Mouse (Mus musculus) brown adipose tissue, adult 24 weeks (tissue): ENCODE results near the gene Pbx4. TPM values are rescaled to one million over a fixed set of nuclear protein-coding genes. Genes with fewer than 3 reads are reported as not detected.

Source experiments
- H3K27ac ChIP-seq: fragments of 200-500 bp; replicated peaks from 2 replicates; pipeline ENCODE4 v1.5.1; 2012; ENCODE audit warnings: low read depth, mild to moderate bottlenecking, low read length
- H3K4me1 ChIP-seq: fragments of 200-500 bp; 2 replicates; pipeline ENCODE4 v1.6.1; 2012; ENCODE audit warnings: low read length, mixed read lengths; ENCODE audit not compliant: control insufficient read depth, insufficient read depth, insufficient read length
- H3K4me3 ChIP-seq: fragments of 200-500 bp; 2 replicates; pipeline ENCODE4 v1.5.1; 2012; ENCODE audit warnings: low read depth, mild to moderate bottlenecking, low read length, moderate library complexity; ENCODE audit not compliant: insufficient read depth
- polyA plus RNA-seq: library from polyadenylated mRNA; stranded (reverse); fragments of >200 nt; gene quantifications from 2 replicates; pipeline ENCODE4 v1.2.4, GENCODE M21; 2012; ENCODE audit not compliant: missing spikeins, insufficient read depth, insufficient read length

Gene Pbx4
- polyA plus RNA-seq, 1 experiment, result not detected

DNA sequence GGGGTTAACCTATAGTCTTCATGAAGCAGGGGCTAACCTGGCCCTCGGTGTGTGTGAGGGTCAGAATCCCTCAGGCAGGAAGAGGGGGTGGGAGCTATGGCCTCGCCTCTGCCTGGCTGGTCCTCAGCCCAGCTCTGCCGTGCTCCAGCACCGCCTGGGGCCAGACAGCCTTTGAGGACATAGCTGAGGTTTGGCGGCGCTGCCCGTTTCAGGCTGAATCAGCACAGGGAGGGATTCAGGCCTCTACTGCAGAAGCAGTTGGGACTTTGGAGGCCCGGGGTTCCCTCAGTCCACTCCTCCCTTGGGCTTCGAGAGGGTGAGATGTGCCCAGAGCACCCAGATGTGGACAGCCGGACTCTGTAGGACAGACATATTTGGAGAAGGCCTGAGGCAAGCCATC is 43.8 kb downstream of the Pbx4 start:
- Histone ChIP-seq H3K4me1 (no peaks in the 10 kb centered on the region), H3K4me3 (no peak overlapping the region), H3K27ac (no peak overlapping the region)

DNA sequence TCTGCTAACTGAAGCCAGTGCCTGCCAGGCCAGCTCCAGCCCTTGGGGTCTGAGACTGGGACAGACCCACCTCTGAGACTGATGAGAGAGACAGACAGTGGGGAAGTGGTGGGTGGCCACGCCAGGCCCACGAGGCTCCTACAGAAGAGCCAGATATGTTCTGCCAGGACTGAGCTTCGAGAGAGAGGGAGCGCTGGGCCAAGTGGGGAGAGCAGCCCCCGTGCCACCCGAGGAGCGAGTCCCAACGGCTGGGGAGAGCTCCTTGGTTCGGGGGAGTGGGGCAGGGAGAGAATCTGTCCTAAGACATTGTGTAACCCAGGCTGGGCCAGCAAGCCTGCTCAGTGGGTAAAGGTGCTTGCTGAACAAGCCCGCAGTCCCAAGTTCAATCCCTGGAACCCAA is 44.7 kb downstream of the Pbx4 start:
- Histone ChIP-seq H3K4me3 (no peak overlapping the region), H3K27ac (no peak overlapping the region), H3K4me1 (no peaks in the 10 kb centered on the region)

DNA sequence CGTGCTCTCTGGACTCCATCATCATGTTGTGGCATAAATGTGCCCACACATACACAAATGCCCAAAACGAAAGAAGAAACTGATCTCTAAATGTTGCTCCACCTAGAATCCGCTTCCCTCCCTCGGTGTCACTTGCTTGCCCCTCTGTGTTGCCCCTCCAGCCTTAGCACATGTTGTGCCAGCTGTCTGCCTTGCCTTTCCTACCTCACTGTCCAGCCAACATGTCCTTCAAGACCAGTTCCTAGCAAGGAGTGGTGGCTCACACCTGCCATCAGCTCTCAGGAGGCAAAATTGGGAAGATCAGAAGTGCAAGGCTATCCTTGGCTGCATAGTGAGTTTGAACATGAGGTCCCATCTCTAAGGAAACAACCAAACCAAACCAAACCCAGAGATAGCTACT is 45.1 kb downstream of the Pbx4 start:
- Histone ChIP-seq H3K27ac (no peak overlapping the region), H3K4me3 (no peak overlapping the region)

DNA sequence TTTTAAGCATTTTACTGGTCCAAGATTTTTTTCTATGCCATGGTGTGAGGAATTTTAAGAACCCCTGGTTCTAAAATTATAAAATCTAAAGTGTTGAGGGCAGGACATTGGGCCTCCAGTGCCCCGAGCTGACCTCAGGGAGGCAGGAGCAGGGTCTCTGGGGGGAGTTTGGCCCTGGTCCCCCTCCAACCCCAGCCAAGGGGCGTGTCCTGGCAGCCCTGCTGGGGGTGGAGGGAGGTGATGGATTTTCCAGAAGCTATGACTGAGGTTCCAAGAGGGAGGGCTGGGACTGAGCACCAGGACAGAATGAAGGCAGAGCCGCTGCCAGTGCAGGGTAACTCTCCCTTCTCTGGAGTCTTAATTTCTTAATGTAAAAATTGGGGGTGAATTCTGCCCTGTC is 45.7 kb downstream of the Pbx4 start:
- Histone ChIP-seq H3K4me3 (no peak overlapping the region), H3K27ac (no peak overlapping the region), H3K4me1 (no peaks in the 10 kb centered on the region)

More for the DNA sequence above, 45.1 kb downstream of the Pbx4 start:
- H3K4me1 ChIP-seq, result no peaks in the 10 kb centered on the region

- no peak overlapping the region for H3K27ac ChIP-seq
- H3K4me1 ChIP-seq, result no peaks in the 10 kb centered on the region
- no peak overlapping the region for H3K4me3 ChIP-seq
These were observed 47.4 kb downstream of the Pbx4 start for GRCm38 (mm10) chr8:69879678-69880077.

GRCm38 (mm10) chr8:69880841-69881240 is 48.5 kb downstream of the Pbx4 start:
- Histone ChIP-seq H3K4me3 (no peak overlapping the region), H3K27ac (no peak overlapping the region), H3K4me1 (no peaks in the 10 kb centered on the region)

DNA sequence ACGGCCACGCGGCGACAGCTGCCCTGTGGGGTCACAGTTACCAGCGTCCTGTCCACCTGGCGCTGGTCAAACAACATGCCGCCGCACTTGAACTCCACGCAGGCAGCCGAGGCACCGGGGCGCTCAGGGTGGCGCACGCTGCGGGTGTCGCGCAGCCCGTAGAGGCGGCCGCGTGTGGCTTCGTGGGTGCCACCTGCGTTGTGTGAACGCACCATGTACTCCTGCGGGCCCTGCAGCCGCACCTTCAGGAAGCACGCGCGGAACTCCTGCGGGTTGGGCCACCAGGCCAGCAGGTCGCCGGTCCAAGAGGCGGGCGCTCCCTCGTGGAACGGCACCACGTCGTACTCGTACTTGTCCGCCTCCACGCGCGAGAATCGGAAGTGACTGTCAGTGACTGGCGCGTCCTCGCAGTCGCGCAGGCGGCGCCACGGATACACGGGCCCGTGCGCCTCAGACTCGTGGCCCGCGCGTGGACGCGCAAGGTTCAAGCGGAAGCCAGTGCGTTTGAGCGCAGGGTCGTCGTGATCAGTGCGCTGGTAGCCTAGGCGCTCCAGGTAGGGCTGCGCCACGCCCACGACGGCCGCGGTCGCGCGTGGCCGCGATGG is 49.1 kb downstream of the Pbx4 start:
- no peaks in the 10 kb centered on the region for H3K4me1 ChIP-seq
- H3K27ac ChIP-seq, result no peak overlapping the region
- H3K4me3 ChIP-seq, result peak overlapping the region; percentile 42

GRCm38 (mm10) chr8:69882021-69882756 is 49.9 kb downstream of the Pbx4 start:
- Histone ChIP-seq H3K4me1 (peaks cover 3% of the 10 kb centered on the region; the same call in 1 of the 2 replicates), H3K27ac (no peak overlapping the region), H3K4me3 (peak overlapping the region; percentile 42)

DNA sequence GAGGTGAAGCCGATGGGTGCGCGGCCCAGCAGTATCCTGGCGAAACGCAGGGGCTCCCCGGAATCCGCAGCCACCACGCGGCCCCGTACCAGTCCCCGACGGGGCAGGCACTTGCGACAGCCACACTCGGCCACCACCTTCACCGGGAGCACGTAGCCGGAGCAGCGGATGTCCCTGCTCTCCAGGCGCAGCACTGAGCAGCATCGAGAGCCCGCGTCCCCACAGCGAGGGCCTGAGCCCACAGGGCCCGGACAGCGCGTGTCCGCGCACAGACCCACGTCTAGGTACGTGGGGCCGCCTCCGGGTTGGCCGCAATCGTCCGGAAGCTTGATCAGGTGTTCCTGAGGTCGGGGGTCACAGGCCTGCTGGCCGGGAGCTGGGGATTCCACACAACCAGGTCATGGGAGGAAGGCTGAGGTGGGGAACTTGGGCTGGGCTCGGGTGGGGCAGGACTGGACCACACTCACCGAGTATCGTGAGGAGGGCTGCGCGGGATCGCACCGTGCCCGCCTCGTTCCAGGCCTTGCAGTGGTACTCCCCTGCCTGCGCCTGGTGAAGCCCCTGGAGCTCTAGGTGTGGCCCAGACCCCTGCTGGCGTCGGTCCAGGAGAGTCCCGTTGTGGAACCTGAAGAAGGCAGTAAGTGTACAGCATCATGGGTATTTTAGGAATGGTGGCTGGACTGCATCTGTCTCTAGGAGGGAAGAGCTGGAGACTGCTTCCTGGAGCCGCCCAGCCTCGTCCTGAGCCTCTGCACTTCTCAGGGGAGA is 50.7 kb downstream of the Pbx4 start:
- H3K4me3 ChIP-seq, result no peak overlapping the region
- no peak overlapping the region for H3K27ac ChIP-seq
- peaks cover 6% of the 10 kb centered on the region; the same call in 1 of the 2 replicates for H3K4me1 ChIP-seq

DNA sequence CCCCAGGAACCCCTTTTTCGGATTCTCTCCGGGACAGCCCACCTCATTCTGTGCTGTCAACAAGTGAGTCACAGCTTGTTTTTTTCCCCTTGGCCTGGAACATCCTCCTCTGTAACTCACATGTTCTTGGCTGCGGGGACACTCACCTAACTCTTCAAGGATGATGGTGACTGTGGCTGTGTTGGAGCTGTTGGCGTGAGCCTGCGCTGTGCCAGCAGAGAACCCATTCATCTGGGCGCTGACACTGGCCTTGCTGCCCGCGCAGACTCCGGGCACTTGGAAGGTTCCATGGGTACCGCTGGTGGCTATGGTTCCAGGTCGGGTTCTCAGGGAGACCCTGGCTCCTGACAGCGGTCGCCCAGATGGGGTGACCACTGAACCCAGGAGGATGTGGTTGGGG is 51.9 kb downstream of the Pbx4 start:
- H3K27ac ChIP-seq, result no peak overlapping the region
- H3K4me3 ChIP-seq, result no peak overlapping the region
- H3K4me1 ChIP-seq, result peaks cover 6% of the 10 kb centered on the region; the same call in 1 of the 2 replicates

- H3K27ac ChIP-seq, result no peak within 1 kb of the TSS
- peak within 1 kb of the TSS; percentile 48 for H3K4me3 ChIP-seq
- peaks cover 6% of the 10 kb centered on the region; the same call in 1 of the 2 replicates for H3K4me1 ChIP-seq
These were observed 55.3 kb downstream of the Pbx4 start, which contains the start of gene Cilp2 for GRCm38 (mm10) chr8:69887289-69888243. TSS of gene Cilp2 (minus strand) at chr8:69887687.

DNA sequence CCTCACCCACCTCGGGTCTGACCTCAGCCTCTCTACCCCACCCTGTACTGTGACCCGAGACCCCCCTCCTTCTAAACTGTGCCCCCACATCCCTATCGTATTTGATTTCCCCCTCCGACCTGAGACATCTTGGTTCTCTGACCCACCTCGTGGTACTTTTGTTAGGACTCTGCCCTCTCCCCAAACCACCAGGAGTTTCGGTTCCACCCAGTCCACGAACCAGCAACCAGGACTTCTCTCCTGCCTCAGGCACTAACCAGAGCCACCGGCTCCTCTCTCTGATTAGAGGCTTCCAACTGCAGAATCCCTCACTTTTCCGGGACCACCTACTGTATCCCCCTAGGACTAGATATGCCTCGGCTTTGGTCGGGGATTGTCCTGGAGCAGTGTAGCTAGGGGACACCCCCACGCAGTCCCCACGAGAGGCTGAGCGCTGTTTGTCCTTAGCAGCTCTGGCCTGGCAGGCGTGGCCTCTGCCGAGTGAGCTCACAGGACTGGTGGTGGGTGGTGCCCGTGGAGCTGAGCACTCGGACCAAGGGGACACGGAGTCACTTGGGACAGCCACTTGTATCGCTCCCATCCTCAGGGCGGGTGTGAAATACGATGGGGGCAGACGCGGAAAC is 56.1 kb downstream of the Pbx4 start:
- Histone ChIP-seq H3K4me3 (peak overlapping the region; percentile 48), H3K27ac (no peak overlapping the region), H3K4me1 (peaks cover 6% of the 10 kb centered on the region; the same call in 1 of the 2 replicates)

DNA sequence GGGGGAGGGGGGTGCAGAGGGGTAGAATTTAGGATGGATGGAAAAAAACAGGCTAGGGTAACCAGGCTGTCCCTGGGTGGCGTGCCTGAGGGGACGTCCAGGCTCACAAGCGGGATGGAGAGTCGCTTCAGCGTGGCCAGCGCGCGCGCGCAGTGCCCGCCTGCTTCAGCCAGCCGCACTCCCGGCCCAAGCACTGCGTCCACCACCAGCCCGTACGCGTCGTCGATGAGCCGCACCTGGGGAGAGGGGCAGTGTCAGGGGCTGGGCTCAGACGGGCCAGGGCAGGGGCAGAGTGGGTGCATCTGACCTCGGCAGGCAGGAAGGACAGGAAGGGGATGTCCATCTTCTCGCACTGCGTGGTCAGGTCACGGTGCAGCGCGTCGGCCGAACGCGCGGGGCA is 56.6 kb downstream of the Pbx4 start:
- peak overlapping the region; percentile 48 for H3K4me3 ChIP-seq
- H3K4me1 ChIP-seq, result peaks cover 6% of the 10 kb centered on the region; the same call in 1 of the 2 replicates
- H3K27ac ChIP-seq, result no peak overlapping the region

DNA sequence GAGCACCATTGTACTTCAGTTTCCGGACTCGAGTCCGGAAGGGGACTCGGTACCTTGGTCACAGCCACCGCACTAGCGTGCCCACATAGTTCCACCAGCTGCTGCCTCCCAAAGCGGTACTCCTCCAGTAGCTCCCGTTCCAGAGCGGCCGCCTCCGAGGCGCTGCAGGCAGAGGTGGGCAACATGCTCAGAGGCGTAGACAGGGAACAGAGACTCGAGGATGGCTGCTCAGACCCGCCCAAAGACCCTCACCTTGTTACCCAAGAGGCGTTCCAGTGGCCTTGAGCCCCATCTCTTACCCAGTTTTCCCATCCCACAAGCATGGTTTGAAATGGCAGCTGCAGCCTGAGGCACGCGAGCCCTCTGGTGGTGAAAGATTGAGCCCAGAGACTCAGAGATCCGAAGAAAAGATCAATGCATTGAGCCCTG is 58.5 kb downstream of the Pbx4 start:
- Histone ChIP-seq H3K4me1 (peaks cover 6% of the 10 kb centered on the region; the same call in 1 of the 2 replicates), H3K27ac (no peak overlapping the region), H3K4me3 (no peak overlapping the region)
